Mouse (Mus musculus): Measurements from ENCODE around the gene Clhc1.
"Not testable (repeated sequence)": the region's sequence is repeated elsewhere in the genome, so short reads cannot be mapped to it uniquely, and the experiment has no call there.

Clhc1 gene

DNA sequence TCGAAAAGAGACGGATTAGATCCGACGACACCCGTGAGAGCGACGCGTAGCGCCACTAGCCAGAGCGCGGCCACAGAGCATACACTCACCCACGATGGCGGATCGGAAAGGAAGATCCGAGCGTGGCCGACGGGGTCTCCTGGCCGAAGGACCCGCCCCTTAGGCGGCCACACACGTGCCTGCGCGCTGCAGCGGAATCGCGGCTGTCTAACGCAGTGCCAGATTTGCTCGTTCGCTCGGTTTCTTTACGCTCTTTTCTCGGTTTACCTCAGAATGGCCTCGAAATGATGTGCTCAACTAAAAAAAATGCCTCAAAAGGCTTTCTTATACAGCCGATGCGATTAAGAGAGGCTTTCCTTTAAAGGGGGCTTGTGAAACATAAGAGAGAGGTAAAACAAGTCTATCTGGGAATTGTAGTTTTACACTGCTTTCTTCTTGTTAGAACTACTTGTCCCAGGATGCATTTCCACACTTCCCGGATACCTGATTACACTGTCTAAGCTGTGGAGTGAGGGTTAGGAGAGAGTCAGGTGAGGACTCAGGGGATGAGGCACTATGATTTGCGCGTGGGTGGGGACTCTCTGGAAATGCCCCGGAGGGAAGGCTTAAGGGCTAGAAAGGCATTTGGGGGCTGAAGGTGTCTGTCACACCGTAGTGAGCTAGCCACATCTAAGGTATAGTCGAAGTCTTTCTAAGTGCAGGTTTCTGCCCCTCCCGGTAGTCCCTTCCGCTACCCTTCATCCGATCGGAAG, at the start of gene Clhc1, which contains the start of gene Rps27a:
Clhc1 (plus strand) TSS at position 199 of the 752 bp plus-strand sequence.
Rps27a (minus strand) TSS at position 358 of the 752 bp plus-strand sequence.
- peak; percentile 92 for DNase-seq (ENCODE audit: low spot score)

DNA sequence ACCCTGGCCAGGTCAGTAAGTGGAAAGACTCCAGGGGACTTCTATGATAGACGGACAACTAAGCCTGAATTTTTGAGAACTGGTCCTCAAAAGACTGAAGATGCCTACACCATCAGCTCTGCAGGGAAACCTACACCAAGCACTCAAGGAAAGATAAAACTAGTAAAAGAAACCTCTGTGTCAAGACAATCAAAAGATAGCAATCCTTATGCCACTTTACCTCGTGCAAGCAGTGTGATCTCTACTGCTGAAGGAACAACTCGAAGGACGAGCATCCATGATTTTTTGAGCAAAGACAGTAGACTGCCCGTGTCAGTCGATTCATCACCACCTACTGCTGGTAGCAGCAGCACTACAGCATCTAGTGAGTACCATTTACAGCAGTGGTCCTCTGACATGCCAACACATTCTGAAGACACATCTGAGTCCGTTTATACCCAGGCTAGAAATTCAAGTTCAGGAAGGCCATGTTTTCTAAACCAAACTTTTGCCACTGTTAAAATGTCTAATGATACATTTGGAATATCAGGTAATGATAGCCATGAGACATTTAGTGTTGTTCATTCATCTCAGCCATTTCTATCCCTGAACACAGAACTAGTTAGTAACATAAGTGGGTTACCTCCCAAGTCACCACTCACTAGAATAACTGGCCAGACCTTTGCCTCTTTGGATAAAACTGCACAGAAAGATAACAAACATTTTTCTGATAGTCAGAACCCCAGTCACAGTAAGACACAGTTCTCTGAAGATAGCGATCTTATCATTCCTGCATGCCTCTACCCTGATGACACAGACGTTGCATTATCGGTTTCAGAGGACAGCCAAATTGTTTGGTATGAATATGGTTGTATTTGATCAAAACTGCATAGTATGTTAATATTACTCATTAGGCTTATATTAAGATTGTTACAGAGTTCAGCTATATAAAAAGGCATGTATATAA, 43.5 kb upstream of the Clhc1 start:
- DNase-seq (ENCODE audit: low spot score) = no peak

DNA sequence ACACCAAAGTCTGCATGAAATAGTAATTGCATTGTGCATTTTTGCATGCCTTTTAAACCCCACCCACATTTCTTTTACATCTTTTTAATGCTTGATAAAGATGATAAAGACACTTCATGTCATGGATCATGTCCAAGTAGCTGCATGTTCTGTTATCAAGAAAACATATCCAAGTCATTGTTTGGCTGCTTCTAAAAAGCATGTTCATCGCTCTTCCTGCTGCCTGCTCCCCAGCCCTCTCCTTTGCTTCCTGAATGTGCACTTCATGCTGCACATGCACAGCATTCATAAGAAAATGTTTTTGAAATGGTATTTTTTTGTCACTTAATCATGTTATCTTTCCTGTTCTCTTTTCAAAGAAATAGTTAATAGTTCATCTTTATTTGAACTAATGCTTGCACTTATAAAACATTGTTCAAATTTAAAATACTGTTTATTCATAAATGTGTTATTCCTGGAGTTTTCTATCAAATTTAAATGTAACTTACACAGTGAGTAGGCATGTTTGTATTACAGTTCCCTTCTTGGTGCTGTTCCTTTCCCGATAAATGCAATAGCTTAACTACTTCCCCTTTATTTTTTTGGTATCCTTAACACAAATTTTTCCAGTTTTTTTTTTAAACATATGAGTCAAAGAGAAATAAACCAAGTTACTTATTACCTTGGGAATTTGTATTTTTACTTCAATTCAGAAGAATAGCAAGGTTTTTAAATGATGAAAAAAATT, 42.7 kb upstream of the Clhc1 start:
- DNase-seq (ENCODE audit: low spot score) = no peak

DNA sequence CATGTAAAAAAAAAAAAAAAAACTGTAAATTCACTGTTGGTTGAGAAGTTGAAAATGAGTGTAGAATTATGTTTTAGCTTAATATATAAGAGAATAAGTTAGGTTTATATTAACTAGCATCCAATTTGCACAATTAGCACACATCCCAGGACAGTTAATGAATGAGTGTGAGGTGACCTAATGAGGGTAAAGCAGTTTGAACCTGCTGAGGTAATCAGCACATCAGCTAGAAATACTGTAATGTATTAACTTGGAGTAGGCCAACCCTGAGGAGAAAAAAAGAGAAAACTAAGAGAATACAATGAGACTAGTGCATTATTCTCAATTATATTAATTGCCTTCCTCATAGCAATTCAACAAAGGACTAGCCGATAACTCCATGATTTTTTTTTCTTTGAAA, 38.3 kb upstream of the Clhc1 start:
- no peak for DNase-seq (ENCODE audit: low spot score)

DNA sequence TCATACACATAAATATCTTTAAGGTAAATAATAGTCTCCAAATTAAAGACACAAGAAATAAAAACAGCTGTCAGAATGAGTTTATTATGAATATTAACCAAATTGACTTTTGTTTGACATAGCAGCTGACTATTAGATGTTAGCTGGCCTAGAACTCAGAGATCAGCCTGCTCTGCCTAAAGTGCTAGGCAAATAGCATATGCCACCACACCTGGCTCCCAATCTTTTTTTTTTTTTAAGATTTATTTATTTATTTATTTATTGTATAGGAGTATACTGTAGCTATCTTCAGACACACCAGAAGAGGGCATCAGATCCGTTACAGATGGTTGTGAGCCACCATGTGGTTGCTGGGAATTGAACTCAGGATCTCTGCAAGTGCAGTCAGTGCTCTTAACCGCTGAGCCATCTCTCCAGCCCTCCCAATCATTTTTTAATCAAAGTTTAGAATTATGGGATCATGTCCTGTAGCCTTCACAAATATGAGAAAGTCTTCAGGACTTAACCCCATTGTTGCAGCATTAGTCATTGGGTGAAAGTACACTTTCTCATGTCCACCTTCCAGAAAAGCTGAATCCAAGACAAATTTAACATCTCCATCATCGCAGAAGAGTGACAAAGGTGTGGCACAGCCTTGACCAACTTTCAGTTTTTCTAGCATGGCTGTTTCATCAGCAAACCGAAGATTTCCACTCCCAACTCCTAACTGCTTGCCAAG, 34.8 kb upstream of the Clhc1 start:
- DNase-seq (ENCODE audit: low spot score) = no peak

DNA sequence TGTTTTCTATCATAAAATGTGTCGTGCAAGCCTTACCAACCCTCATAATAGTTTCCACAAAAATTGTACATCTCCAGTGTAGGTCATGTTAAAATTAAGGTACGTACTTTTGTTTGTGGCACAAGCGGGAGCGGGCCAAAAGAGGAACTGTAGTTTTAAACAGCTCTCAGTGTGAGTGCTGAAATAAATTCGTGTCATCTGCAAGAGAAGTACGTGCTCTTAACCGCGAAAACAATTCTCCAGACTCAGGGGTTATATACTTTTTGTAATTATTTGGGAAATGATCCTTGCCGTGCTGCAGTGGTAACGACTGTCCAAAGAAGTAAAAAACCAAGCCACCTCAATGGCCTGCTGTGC, 33.4 kb upstream of the Clhc1 start:
- no peak for DNase-seq (ENCODE audit: low spot score)

DNA sequence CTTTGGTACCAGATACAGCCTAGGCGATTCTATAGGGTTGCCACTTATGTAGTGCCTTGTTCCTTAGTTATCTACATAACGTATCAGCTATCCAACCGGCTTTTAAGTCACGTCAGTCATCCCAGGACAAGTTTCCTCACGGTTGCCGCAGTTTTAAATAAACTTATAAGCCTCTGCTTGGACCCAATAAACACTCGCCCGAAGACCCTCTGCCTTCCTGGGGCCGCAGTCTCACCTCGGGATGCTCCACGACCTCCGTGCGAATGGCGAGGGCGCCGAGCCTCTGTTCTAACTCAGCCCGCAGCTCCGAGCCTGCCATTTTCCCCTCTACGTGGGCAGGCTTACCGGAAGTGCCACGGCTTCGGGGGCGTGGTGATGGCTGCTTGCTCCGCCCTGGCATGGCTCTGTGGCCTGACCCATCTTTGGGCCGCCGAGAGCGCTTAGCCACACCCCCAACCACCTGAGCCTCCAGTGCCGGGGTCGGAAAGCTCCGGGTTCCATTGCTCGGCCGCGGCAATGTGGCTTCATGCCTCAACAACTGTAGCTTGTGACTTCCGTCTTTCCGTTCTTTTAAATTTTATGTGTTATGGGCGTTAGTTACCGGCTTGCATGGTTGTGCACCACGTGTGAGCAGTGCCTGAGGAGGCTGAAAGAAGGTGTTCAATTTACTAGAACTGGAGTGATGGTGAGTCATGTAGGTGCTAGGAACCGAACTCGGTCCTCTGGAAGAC, 32.9 kb upstream of the Clhc1 start, which contains the start of gene Prorsd1:
Prorsd1 (minus strand) TSS at position 352 of the 731 bp plus-strand sequence.
- peak; percentile 90 for DNase-seq (ENCODE audit: low spot score)

DNA sequence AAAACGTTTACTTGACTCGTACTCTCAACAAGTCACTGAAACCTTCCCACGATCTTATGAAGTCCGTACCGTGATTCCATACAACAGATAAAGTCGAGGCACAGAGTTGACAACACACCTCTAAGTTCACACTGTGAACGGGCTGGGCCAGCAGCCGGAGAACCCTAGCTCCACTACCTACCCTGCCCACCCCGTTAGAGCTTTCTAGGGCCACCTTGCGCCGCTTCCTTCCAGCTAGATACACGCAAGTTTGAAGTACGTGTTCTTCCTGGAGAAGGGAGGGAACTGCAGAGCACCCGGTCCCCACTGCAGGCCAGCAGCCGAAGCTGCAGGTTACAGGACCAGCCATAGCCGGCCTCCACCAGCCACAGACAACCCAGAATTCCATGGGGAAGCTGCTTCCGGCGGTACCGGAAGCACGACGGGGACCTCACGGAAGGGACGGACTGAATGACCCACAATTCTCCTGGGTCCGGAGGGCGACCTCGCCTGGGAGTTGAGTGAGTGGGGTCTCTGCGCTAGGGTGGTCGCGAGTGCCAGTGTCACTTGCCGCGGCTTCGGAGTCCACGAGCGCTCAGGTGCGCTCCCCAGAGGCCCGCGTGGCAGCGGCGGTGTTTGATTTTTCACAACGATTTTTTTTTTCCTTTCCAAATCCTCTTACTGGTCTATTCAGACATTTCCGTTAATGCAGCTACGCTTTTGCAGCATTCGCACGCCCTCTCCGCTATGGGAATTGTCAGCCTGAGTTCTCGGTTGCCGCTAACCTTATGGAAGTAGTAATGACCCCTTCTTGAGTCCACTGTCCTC, 21.6 kb upstream of the Clhc1 start, which contains the start of gene Mtif2:
Mtif2 (plus strand) TSS at position 421 of the 807 bp plus-strand sequence.
- DNase-seq (ENCODE audit: low spot score) = peak; percentile 88

DNA sequence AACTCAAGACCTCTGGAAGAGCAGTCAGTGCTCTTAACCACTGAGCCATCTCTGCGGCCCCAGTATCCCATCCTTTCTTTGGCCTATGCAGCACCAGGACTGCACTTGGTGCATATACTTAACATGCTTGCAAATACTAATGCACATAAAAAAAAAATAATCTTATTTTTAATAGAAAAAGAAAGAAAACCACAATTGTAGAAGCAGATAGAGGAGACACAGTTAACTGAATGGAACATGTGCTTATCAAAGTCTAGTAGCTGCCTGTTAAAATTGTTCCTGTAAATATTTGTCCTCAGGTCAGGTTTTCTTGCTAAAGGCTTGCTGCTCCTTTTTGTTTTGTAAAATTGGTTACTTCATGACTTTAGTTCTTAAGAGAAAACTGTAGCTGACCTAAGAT, 9.5 kb upstream of the Clhc1 start:
- DNase-seq (ENCODE audit: low spot score) = no peak

DNA sequence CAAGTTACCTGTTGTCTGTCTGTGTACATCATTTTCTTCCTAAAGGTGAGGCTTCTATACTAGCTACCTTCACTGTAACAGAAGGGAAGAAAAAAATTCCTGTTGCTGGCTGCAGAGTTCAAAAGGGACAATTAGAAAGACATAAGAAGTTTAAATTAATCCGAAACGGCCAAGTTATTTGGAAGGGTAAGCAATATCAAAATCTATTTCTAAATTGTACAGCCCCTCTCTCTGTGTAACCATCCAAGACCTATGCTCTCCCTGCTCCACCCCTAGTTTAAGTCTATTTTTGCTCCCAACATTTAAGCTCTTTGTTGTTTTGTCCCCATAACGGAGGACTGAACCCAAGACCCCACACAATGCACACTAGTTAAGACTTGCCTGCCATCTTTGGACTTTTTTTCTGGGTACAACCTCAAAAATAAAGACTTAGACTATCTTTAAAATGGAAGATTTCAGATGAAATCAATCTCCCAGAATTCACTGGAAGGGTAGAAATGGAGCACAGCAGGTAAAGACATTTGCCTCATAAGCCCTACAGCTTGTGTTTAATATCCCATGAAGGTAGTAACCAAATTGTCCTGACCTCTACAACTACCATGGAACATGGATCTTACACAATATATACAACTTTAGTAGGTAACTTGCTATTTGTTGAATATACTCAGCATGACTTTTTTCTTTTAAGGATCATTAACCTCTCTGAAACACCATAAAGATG, 3.4 kb upstream of the Clhc1 start:
- DNase-seq (ENCODE audit: low spot score) = no peak

DNA sequence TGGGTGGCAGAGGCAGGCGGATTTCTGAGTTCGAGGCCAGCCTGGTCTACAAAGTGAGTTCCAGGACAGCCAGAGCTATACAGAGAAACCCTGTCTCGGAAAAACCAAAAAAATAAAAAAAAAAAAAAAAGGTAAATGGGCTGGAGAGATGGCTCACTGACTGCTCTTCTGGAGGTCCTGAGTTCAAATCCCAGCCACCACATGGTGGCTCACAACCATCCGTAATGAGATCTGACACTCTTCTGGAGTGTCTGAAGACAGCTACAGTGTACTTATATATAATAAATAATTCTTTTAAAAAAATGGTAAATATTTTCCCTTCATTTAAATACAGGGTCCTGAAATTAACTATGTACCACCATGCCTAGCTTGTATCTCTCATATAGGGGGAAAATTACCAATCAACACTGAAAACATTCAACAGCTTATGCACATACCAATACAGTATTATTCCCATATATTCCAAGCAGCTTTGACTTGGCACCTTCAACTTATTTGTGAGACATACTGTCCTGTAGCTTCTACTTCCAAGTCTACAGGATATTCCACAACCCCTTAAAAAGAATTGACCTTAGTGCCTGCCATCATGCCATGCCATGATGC, 2.5 kb upstream of the Clhc1 start:
- not testable (repeated sequence) for DNase-seq (ENCODE audit: low spot score)

DNA sequence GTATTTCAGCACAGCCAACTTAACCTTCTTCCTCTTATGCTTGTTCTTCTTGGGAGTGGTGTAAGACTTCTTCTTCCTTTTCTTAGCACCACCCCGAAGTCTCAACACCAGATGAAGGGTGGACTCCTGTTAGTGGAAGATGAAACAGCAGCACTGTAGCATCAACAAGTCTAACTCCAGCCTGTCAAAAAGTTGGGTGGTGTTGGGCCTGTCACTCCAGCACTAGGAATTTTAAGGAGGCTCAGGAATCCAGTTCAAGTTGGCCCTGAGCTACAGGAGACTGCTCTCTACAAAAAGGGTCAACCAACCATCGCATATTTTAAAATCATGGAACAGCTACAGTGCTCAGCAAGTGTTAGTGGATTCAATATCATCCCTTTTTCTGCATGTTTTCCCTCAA, 1.5 kb upstream of the Clhc1 start:
- DNase-seq (ENCODE audit: low spot score) = not testable (repeated sequence)

DNA sequence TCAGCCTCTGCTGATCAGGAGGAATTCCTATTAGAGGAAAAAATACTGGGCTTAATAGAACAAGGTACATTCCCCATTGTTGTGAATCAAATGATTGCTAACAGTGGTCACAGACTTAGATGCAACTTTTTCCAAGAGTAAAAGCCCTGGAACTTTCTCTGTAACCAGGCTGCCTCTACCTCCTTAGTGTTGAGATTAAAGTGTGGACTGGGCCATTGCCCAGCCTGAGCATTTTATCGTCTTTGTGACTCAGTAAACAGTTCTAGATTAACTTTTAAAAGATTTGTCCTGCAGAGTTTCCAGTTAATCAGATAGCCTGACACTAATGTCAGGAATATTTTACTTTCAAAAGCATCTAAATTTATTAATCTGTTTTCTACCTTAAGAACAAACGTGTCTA, 988 bp upstream of the Clhc1 start:
- DNase-seq (ENCODE audit: low spot score) = no peak

DNA sequence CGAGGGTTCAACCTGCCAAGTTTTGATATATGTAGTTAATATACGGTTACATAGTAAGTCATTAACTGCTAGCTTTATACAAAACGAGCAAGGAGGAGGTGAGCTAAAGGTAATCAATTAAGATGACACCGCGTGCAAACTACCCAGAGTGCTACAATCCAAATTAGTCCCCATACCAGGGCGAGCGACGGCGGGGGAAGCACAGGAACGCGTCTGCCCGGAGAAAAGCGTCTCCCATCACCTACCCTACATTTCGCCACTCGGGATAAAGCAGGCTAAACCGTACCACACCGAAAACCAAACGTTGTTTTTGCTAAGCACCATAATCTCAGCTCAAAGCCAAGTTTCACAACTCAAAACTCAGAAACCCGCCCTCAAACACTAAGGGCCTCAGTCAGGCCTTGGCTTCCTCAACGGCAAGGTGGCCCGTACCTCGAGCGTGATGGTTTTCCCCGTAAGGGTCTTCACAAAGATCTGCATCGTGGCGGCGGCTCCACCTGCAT, 450 bp upstream of the Clhc1 start:
- no peak for DNase-seq (ENCODE audit: low spot score)

DNA sequence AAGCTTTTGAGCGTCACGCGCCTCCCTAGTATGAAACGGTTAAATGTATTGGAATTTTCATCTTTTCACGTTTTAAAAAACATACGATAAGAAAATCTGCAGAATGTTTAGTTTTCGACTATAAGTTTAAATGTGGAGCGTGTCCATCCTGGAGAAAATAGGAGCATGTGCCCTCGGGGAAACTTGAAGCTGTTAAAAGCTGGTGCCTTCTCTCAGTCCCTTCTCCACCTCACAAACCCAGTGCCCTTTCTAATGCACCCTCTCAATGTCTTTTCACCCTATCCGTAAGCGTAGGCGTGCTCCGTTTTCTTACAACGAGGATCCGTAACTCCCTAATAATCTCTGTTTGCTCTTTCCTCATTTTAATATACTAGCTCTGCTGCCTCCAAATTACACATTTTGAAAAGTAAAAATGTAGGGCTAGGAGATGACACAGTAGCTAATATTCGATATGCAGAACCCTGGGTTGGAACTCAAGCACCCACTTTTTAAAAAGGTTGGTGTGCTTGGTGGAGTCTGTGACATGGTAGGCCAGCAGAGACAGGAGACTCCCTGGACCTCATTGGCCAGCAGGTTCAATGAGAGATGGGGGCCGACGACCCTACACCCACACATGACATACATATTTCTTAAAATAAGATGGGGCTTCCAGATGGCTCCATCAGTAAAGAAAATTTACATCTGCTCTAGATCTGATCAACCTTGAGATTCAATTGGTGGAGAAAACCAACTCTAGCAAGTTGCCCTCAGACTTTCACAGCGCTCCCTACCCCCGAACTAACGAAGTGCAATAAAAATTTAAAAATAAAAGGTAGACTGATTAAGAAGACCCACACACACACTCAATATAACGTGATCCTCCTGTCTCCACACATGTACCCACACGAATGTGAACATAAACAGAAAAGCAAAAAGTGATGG, 1.0 kb downstream of the Clhc1 start:
- no peak for DNase-seq (ENCODE audit: low spot score)

DNA sequence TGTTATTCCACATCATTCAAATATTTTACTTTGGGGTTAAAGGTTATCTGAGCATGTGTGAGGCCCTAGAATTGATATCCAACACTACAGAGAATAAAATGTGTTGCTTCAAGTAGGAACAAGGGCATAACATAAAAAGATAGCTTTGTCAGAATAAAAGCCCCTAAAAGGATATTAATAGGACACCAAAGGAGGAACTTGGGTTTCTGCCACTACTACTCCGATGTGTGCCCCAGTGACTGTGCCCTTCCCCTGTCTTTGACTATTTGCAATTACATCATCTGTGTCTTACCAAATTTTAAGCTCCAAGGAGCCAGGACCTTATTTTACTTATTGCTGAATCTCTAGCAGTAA, 1.7 kb downstream of the Clhc1 start:
- DNase-seq (ENCODE audit: low spot score) = peak; percentile 39

DNA sequence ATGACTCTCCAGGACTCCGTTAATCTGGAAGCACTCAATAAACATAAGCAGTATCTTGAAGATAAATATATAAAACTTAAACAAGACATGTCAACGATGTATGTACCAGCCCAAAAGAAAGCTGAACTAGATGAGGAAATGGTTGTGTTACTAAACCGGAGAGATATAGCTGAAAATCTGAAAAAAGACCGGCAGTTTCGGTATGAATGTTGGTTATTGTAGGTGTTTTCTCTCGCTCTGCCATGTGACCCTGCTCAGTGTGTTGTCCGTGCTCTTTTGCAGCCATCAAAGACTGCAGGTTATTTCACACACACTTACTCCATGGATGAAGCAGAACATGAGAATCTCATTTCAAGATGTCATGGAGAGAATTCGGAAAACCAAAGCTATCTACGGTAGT, 12.7 kb downstream of the Clhc1 start:
- DNase-seq (ENCODE audit: low spot score) = no peak

DNA sequence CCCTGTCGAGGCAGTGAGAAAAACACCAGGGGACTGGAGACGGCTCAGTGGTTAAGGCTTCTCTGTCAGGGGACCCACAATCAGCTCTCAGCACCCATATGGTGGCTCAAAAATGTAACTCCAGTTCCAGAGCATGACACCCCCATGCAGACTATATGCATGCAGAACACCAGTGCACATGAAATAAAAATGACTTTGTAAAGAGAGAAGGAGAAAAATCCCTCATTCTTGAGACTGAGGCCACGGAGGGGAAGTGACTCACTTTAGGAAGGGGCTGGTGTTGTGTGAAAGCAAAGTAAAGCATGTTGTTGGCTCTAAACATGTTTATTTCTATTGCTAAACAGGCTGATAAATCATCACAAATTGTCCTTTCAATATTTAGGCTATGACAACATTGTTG, 13.2 kb downstream of the Clhc1 start:
- no peak for DNase-seq (ENCODE audit: low spot score)
